Mouse (Mus musculus) heart, adult 2 months (tissue): Measurements from ENCODE around the gene Btbd11. TPM values are rescaled to one million over a fixed set of nuclear protein-coding genes. Genes with fewer than 3 reads are reported as not detected.

ENCODE experiments used
- DNase-seq, 2 experiments: peaks; one replicate each; pipeline ENCODE4 v3.0.0; 2021
- H3K27ac ChIP-seq: fragments of 200-600 bp; 2 replicates; pipeline ENCODE4 v1.8.1; 2022
- H3K27me3 ChIP-seq: fragments of 200-500 bp; 2 replicates; pipeline ENCODE4 v1.6.1; 2012; ENCODE audit warnings: mild to moderate bottlenecking, low read length, inconsistent platforms, mixed read lengths; ENCODE audit not compliant: control insufficient read depth, insufficient read depth
- H3K36me3 ChIP-seq: fragments of 200-500 bp; 2 replicates; pipeline ENCODE4 v1.6.1; 2012; ENCODE audit warnings: low read length, inconsistent platforms; ENCODE audit not compliant: control insufficient read depth, insufficient read depth
- H3K4me1 ChIP-seq: fragments of 200-500 bp; 2 replicates; pipeline ENCODE4 v1.6.1; 2011; ENCODE audit warnings: low read length; ENCODE audit not compliant: control insufficient read depth, insufficient read depth
- H3K4me3 ChIP-seq: fragments of 200-600 bp; 2 replicates; pipeline ENCODE4 v1.8.1; 2022
- H3K79me2 ChIP-seq: fragments of 200-500 bp; replicated peaks from 2 replicates; pipeline ENCODE4 v1.6.1; 2012; ENCODE audit warnings: mild to moderate bottlenecking, inconsistent platforms, low read length, moderate library complexity, mixed read lengths; ENCODE audit not compliant: control insufficient read depth, insufficient read depth
- H3K9ac ChIP-seq: fragments of 200-500 bp; 2 replicates; pipeline ENCODE4 v1.6.1; 2012; ENCODE audit warnings: low read depth, mild to moderate bottlenecking, control low read depth, inconsistent platforms, low read length, mixed read lengths
- CTCF ChIP-seq: fragments of 200-600 bp; IDR thresholded peaks from 2 replicates; pipeline ENCODE4 v1.8.1; 2022; ENCODE audit warnings: antibody characterized with exemption, mild to moderate bottlenecking, moderate library complexity
- EP300 ChIP-seq: fragments of 200-500 bp; IDR thresholded peaks from 2 replicates; pipeline ENCODE4 v1.6.1; 2011; ENCODE audit warnings: low read depth, low read length, control low read depth; ENCODE audit not compliant: insufficient read depth
- POLR2A ChIP-seq: fragments of 200-500 bp; IDR thresholded peaks from 2 replicates; pipeline ENCODE4 v1.6.1; 2011; ENCODE audit warnings: mild to moderate bottlenecking, low read depth, low read length, control low read depth; ENCODE audit not compliant: insufficient read depth
- WGBS: fragments of 180-500 bp; shearing (Covaris S2); methylation state at CpG from one replicate; pipeline ENCODE4 v1.1.7; 2018; 5-methylcytosine and 5-hydroxymethylcytosine counted together
- intact Hi-C: fragments of 180-260 bp; cut with DNase I; formaldehyde crosslinking; loops from one replicate; pipeline ENCODE4 v1.15.1; 2025
- polyA plus RNA-seq: library from polyadenylated mRNA; depleted of rRNA; stranded (reverse); fragments of >200 nt; gene quantifications from 2 replicates; pipeline ENCODE4 v1.2.3, GENCODE M21; 2012
- total RNA-seq, 2 experiments: library from RNA; stranded (reverse); gene quantifications; 2 replicates each; pipeline ENCODE4 v1.2.3; 2021

The Btbd11 gene
- total and polyA plus RNA-seq, 3 experiments = 1.4 to 2.7 (median 1.8) TPM

GRCm38 (mm10) chr10:85492583-85492982, 106.0 kb downstream of the Btbd11 start:
- WGBS = 84% methylated on average over 2 of the region's 2 CpGs
- no peak overlapping the region for H3K27ac ChIP-seq
- no peak for TF ChIP-seq POLR2A
- no peak for TF ChIP-seq CTCF
- no peak for TF ChIP-seq EP300
- DNase-seq = no peak
- H3K36me3 ChIP-seq = no peaks in the 10 kb centered on the region
- no peak overlapping the region for H3K4me3 ChIP-seq
- intact Hi-C loops = no loop called here
- no peaks in the 10 kb centered on the region for H3K4me1 ChIP-seq
- no peak overlapping the region for H3K9ac ChIP-seq
- H3K27me3 ChIP-seq = no peaks in the 10 kb centered on the region
- no peaks in the 10 kb centered on the region for H3K79me2 ChIP-seq

- Histone ChIP-seq H3K4me3 (no peak overlapping the region), H3K27ac (no peak overlapping the region), H3K79me2 (no peaks in the 10 kb centered on the region), H3K4me1 (no peaks in the 10 kb centered on the region), H3K27me3 (no peaks in the 10 kb centered on the region), H3K9ac (no peak overlapping the region), H3K36me3 (no peaks in the 10 kb centered on the region)
- intact Hi-C loops = no loop called here
- no peak for DNase-seq
- TF ChIP-seq EP300 = no peak
- no peak for TF ChIP-seq CTCF
- no peak for TF ChIP-seq POLR2A
- 90% methylated on average over 8 of the region's 8 CpGs for WGBS
These were observed 109.7 kb downstream of the Btbd11 start for GRCm38 (mm10) chr10:85496358-85496757.

- Histone ChIP-seq H3K9ac (no peak overlapping the region), H3K4me1 (no peaks in the 10 kb centered on the region), H3K79me2 (no peaks in the 10 kb centered on the region), H3K27me3 (no peaks in the 10 kb centered on the region), H3K36me3 (no peaks in the 10 kb centered on the region), H3K4me3 (no peak overlapping the region), H3K27ac (no peak overlapping the region)
- intact Hi-C loops = no loop called here
- WGBS = 72% methylated on average over 2 of the region's 2 CpGs
- TF ChIP-seq POLR2A (no peak), EP300 (no peak), CTCF (no peak)
- no peak for DNase-seq
These were observed 110.4 kb downstream of the Btbd11 start for GRCm38 (mm10) chr10:85496981-85497380.

- Histone ChIP-seq H3K4me1 (no peaks in the 10 kb centered on the region), H3K4me3 (no peak overlapping the region), H3K79me2 (no peaks in the 10 kb centered on the region), H3K36me3 (no peaks in the 10 kb centered on the region), H3K9ac (no peak overlapping the region), H3K27me3 (no peaks in the 10 kb centered on the region), H3K27ac (no peak overlapping the region)
- 81% methylated on average over 5 of the region's 5 CpGs for WGBS
- intact Hi-C loops = no loop called here
- DNase-seq = no peak
- TF ChIP-seq POLR2A = no peak
- TF ChIP-seq CTCF = no peak
- TF ChIP-seq EP300 = no peak
These were observed 111.3 kb downstream of the Btbd11 start for GRCm38 (mm10) chr10:85497931-85498330.

- no peak overlapping the region for H3K9ac ChIP-seq
- TF ChIP-seq CTCF = no peak
- TF ChIP-seq POLR2A = no peak
- no peak for TF ChIP-seq EP300
- WGBS = 67% methylated on average over 9 of the region's 9 CpGs
- H3K27ac ChIP-seq = no peak overlapping the region
- intact Hi-C loops = no loop called here
- no peaks in the 10 kb centered on the region for H3K27me3 ChIP-seq
- no peak overlapping the region for H3K4me3 ChIP-seq
- no peaks in the 10 kb centered on the region for H3K4me1 ChIP-seq
- no peaks in the 10 kb centered on the region for H3K36me3 ChIP-seq
- no peaks in the 10 kb centered on the region for H3K79me2 ChIP-seq
- DNase-seq = no peak
These were observed 114.0 kb downstream of the Btbd11 start for GRCm38 (mm10) chr10:85500573-85501155.

GRCm38 (mm10) chr10:85501966-85502566, 115.5 kb downstream of the Btbd11 start:
- Histone ChIP-seq H3K79me2 (no peaks in the 10 kb centered on the region), H3K4me3 (no peak overlapping the region), H3K27me3 (no peaks in the 10 kb centered on the region), H3K9ac (no peak overlapping the region), H3K36me3 (no peaks in the 10 kb centered on the region), H3K4me1 (no peaks in the 10 kb centered on the region), H3K27ac (no peak overlapping the region)
- no peak for DNase-seq
- 54% methylated on average over 5 of the region's 5 CpGs for WGBS
- no peak for TF ChIP-seq EP300
- no peak for TF ChIP-seq CTCF
- intact Hi-C loops = no loop called here

- Histone ChIP-seq H3K27me3 (no peaks in the 10 kb centered on the region), H3K79me2 (no peaks in the 10 kb centered on the region), H3K27ac (no peak overlapping the region), H3K9ac (no peak overlapping the region), H3K4me3 (no peak overlapping the region), H3K36me3 (no peaks in the 10 kb centered on the region), H3K4me1 (no peaks in the 10 kb centered on the region)
- 75% methylated on average over 9 of the region's 9 CpGs for WGBS
- TF ChIP-seq CTCF = no peak
- TF ChIP-seq POLR2A = no peak
- no peak for TF ChIP-seq EP300
- no peak for DNase-seq
- intact Hi-C loops = no loop called here
These were observed 116.0 kb downstream of the Btbd11 start for GRCm38 (mm10) chr10:85502656-85503055.
